Mouse (Mus musculus) A20 (cell line): ENCODE results near the gene Polr2b.

ENCODE experiments used
- DNase-seq: peaks from one replicate; pipeline ENCODE4 v3.0.0-alpha.2; 2011; ENCODE audit warnings: low read depth, low spot score

The Polr2b gene

GRCm38 (mm10) chr5:77386596-77387413, 76.9 kb downstream of the Polr2b start:
- no peak for DNase-seq

GRCm38 (mm10) chr5:77387414-77387704, 77.4 kb downstream of the Polr2b start:
- DNase-seq, result no peak

GRCm38 (mm10) chr5:77388359-77388758, 78.4 kb downstream of the Polr2b start:
- no peak for DNase-seq

- no peak for DNase-seq
Measured at GRCm38 (mm10) chr5:77390272-77390671, 80.3 kb downstream of the Polr2b start.

- no peak for DNase-seq
Measured at GRCm38 (mm10) chr5:77393094-77393619, 83.2 kb downstream of the Polr2b start.

GRCm38 (mm10) chr5:77393990-77394618, 84.2 kb downstream of the Polr2b start:
- no peak for DNase-seq

GRCm38 (mm10) chr5:77398285-77399057, 88.5 kb downstream of the Polr2b start:
- DNase-seq, result no peak
